ENCODE assay signal across 8 mouse cellular contexts in the genomic region with DNA sequence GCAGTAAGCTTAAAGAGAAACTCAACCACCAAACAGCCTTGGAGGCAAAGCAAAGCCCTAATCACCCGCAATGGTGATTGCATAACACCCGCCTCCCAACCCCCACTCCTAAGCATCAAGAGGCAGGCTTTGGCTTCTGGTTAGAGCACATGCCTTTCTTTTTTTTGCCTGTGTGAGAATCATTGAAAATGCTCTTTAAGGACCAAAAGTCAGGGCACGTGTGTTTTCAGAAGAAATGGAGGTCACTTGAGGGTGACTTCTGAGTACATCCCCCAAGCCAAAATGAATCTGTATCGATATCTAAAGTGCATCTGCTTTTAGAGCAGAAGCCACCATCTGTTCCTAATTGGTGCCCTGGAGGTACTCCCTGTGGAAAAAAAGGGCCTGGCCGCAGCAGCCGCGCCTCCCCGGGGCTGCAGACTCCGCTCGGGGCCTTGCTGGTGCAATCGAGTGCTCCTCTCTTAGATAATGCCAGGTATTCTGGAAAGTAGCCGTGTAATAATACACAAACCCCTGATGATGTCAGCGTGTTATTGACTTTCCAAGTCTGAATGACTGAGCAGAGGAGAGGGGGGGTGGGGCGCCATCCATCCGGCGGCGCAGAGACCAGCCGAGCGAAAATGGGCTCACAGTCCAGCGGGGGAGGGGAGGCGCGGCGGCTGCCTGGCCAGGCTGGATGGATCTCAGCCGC.
DNase-seq lines count a peak whose midpoint lies in the region; ATAC-seq and TF ChIP-seq lines count a peak whose summit lies in the region.

No protein-coding gene starts in this region.

- peak overlapping the region; percentile 29 for H3K9ac ChIP-seq in CH12.LX (ENCODE audit: insufficient read depth, low read depth)
- no peak overlapping the region for H3K9ac ChIP-seq in forebrain, embryonic 13.5 days
- peak overlapping the region; percentile 46; the same call in 1 of the 2 replicates for H3K9ac ChIP-seq in neural tube, embryonic 15.5 days (replicated peaks)

- TF ChIP-seq POLR2A in CH12.LX (IDR thresholded peaks at IDR 0.05; ENCODE audit: low read depth, low read length): peak; percentile 29

- in situ Hi-C loops in CH12.LX (cut with MboI; ENCODE audit: low pct_ligation_motif_present, low pct_unique_long_range_greater_than_20kb, low sequenced_read_pairs): loop anchor here (5.0 to 25.0 kb wide), 4 partner anchors 137 to 1273 kb away; no protein-coding TSS in a partner anchor

- ATAC-seq in forebrain, embryonic 13.5 days: peak; percentile 95
- peak; percentile 93 for ATAC-seq in neural tube, embryonic 15.5 days (ENCODE audit: low FRiP score)

- H3K27me3 ChIP-seq in CH12.LX (replicated peaks): no peaks in the 10 kb centered on the region
- H3K27me3 ChIP-seq in forebrain, embryonic 13.5 days: no peaks in the 10 kb centered on the region
- no peaks in the 10 kb centered on the region for H3K27me3 ChIP-seq in neural tube, embryonic 15.5 days (replicated peaks)

- dilution Hi-C loops in CH12.LX (cut with MboI; ENCODE audit: extremely low pct_ligation_motif_present, extremely low pct_unique_long_range_greater_than_20kb, low sequenced_read_pairs): no loop called here

- H3K79me2 ChIP-seq in CH12.LX (replicated peaks; ENCODE audit: control insufficient read depth, extremely low read depth, insufficient read depth, poor library complexity, severe bottlenecking): no peaks in the 10 kb centered on the region

- H3K4me2 ChIP-seq in CH12.LX (ENCODE audit: insufficient read depth, low read depth, poor library complexity, severe bottlenecking): peak overlapping the region; percentile 93
- peak overlapping the region; percentile 53 for H3K4me2 ChIP-seq in forebrain, embryonic 13.5 days
- peak overlapping the region; percentile 67 for H3K4me2 ChIP-seq in neural tube, embryonic 15.5 days

- H3K9me3 ChIP-seq in CH12.LX (replicated peaks; ENCODE audit: low read length): no peaks in the 10 kb centered on the region
- H3K9me3 ChIP-seq in forebrain, embryonic 13.5 days (replicated peaks): no peaks in the 10 kb centered on the region
- no peaks in the 10 kb centered on the region for H3K9me3 ChIP-seq in neural tube, embryonic 15.5 days (replicated peaks)

- under 1% methylated on average over 24 of the region's 24 CpGs for WGBS in forebrain, embryonic 13.5 days
- WGBS in neural tube, embryonic 15.5 days: 1% methylated on average over 24 of the region's 24 CpGs

- TF ChIP-seq CTCF in CH12.LX (conservative IDR thresholded peaks at IDR 0.05 in 1 of 2, IDR thresholded peaks at IDR 0.05 in 1 of 2; ENCODE audit: low read depth in 2 of 2, low read length in 2 of 2): no peak; a peak in 1 of 4 replicates

- peak; percentile 81 for TF ChIP-seq EP300 in CH12.LX (IDR thresholded peaks at IDR 0.05; ENCODE audit: low read length)

- peak; percentile 95 for DNase-seq in CH12.LX (ENCODE audit: extremely low read depth)
- DNase-seq in c-Kit-positive CD71-positive TER-119-negative erythroid progenitor cells, embryonic 14.5 days (ENCODE audit: low read depth): peak; percentile 69
- DNase-seq in heart, postnatal 14 days: peak; percentile 96 to 98
- DNase-seq in layer of hippocampus, adult 11-12 months (ENCODE audit: low spot score): peak; percentile 94
- DNase-seq in lung, adult 18-20 months: peak; percentile 90 to 94
- DNase-seq in testis, postnatal 14 days (ENCODE audit: low spot score): peak; percentile 79

- H3K36me3 ChIP-seq in CH12.LX (replicated peaks in 1 of 2; ENCODE audit: control insufficient read depth in 1 of 2, insufficient read depth in 1 of 2, low read length in 1 of 2): no peaks in the 10 kb centered on the region
- no peaks in the 10 kb centered on the region for H3K36me3 ChIP-seq in forebrain, embryonic 13.5 days (ENCODE audit: poor library complexity, severe bottlenecking)
- no peaks in the 10 kb centered on the region for H3K36me3 ChIP-seq in neural tube, embryonic 15.5 days

- TF ChIP-seq RAD21 in CH12.LX (IDR thresholded peaks at IDR 0.05; ENCODE audit: low read depth, low read length): peak; percentile 21

- peak overlapping the region; percentile 40 to 52 (median 48) for H3K4me3 ChIP-seq in CH12.LX (replicated peaks in 1 of 3; ENCODE audit: low read depth in 2 of 3, low read length in 2 of 3, poor library complexity in 1 of 3)
- peak overlapping the region; percentile 28 for H3K4me3 ChIP-seq in forebrain, embryonic 13.5 days
- H3K4me3 ChIP-seq in neural tube, embryonic 15.5 days (replicated peaks): peak overlapping the region; percentile 42

- peak overlapping the region; percentile 81 for H3K27ac ChIP-seq in CH12.LX (ENCODE audit: insufficient read depth, low read depth)
- peak overlapping the region; percentile 92 for H3K27ac ChIP-seq in forebrain, embryonic 13.5 days
- peak overlapping the region; percentile 93 for H3K27ac ChIP-seq in neural tube, embryonic 15.5 days (replicated peaks)

- intact Hi-C loops in heart, postnatal 14 days (cut with DNase I): loop anchor here (1.0 to 10.0 kb wide), 7 partner anchors 52 to 1278 kb away; a partner anchor contains a TSS

- H3K4me1 ChIP-seq in CH12.LX (ENCODE audit: control insufficient read depth in 1 of 2, insufficient read depth in 2 of 2): peaks cover 13 to 75% of the 10 kb centered on the region in 2 experiments
- H3K4me1 ChIP-seq in forebrain, embryonic 13.5 days: peaks cover 34% of the 10 kb centered on the region
- peaks cover 40% of the 10 kb centered on the region for H3K4me1 ChIP-seq in neural tube, embryonic 15.5 days

TF ChIP-seq in CH12.LX, 34 proteins besides CTCF, POLR2A, EP300 and RAD21:
- TF ChIP-seq BHLHE40 (IDR thresholded peaks at IDR 0.05; ENCODE audit: low read depth, low read length) (peak; percentile 72), NELFE (IDR thresholded peaks at IDR 0.05; ENCODE audit: low read depth, low read length) (no peak), PAX5 (IDR thresholded peaks at IDR 0.05; ENCODE audit: low read length) (no peak), NRF1 (IDR thresholded peaks at IDR 0.05; ENCODE audit: low read depth, low read length) (peak; percentile 24; the same call in 1 of the 2 replicates), MXI1 (IDR thresholded peaks at IDR 0.05; ENCODE audit: low read depth, low read length) (peak; percentile 99), ZNF384 (IDR thresholded peaks at IDR 0.05; ENCODE audit: low read depth, low read length) (no peak; the same call in 1 of the 2 replicates), ETS1 (conservative IDR thresholded peaks at IDR 0.05; ENCODE audit: low read depth, low read length) (peak; percentile 98), MYC (IDR thresholded peaks at IDR 0.05; ENCODE audit: low read depth, low read length) (peak; percentile 68), MAX (IDR thresholded peaks at IDR 0.05; ENCODE audit: low read length) (peak; percentile 71), HCFC1 (IDR thresholded peaks at IDR 0.05; ENCODE audit: low read depth, low read length) (peak; percentile 39; the same call in 1 of the 2 replicates), ZKSCAN1 (IDR thresholded peaks at IDR 0.05; ENCODE audit: borderline replicate concordance, low read depth, low read length) (peak; percentile 88), TBP (conservative IDR thresholded peaks at IDR 0.05; ENCODE audit: low read depth, low read length) (no peak), POLR2AphosphoS2 (IDR thresholded peaks at IDR 0.05; ENCODE audit: low read depth, low read length) (no peak), JUN (IDR thresholded peaks at IDR 0.05; ENCODE audit: insufficient read depth, low read depth, low read length) (peak; percentile 73), UBTF (IDR thresholded peaks at IDR 0.05; ENCODE audit: low read depth, low read length) (0 out of 2 replicates have a peak, but pooled peaks have one; percentile 71), GABPA (IDR thresholded peaks at IDR 0.05; ENCODE audit: insufficient replicate concordance, low read depth, low read length) (no peak; the same call in 1 of the 2 replicates), RCOR1 (conservative IDR thresholded peaks at IDR 0.05; ENCODE audit: low read depth, low read length) (no peak; the same call in 1 of the 2 replicates), SIN3A (IDR thresholded peaks at IDR 0.05; ENCODE audit: low read length) (peak; percentile 93), MAZ (IDR thresholded peaks at IDR 0.05; ENCODE audit: low read depth, low read length) (peak; percentile 86), TCF12 (IDR thresholded peaks at IDR 0.05; ENCODE audit: low read depth, low read length) (peak; percentile 88), USF2 (conservative IDR thresholded peaks at IDR 0.05; ENCODE audit: low read depth, low read length) (no peak), SMC3 (IDR thresholded peaks at IDR 0.05; ENCODE audit: low read depth, low read length) (peak; percentile 75), MEF2A (IDR thresholded peaks at IDR 0.05; ENCODE audit: borderline replicate concordance, low read depth, low read length) (peak; percentile 90), CHD2 (IDR thresholded peaks at IDR 0.05; ENCODE audit: low read length) (peak; percentile 98), MAFK (IDR thresholded peaks at IDR 0.05; ENCODE audit: insufficient replicate concordance, low read length) (peak; percentile 50; the same call in 1 of the 2 replicates), ZMIZ1 (IDR thresholded peaks at IDR 0.05; ENCODE audit: low read depth, low read length) (no peak), USF1 (IDR thresholded peaks at IDR 0.05; ENCODE audit: low read depth, low read length) (no peak), IRF4 (IDR thresholded peaks at IDR 0.05; ENCODE audit: low read depth, low read length) (peak; percentile 88), E2F4 (IDR thresholded peaks at IDR 0.05; ENCODE audit: insufficient replicate concordance, low read depth, low read length) (no peak), JUND (conservative IDR thresholded peaks at IDR 0.05; ENCODE audit: low read depth, low read length) (peak; percentile 30; the same call in 1 of the 2 replicates), CHD1 (IDR thresholded peaks at IDR 0.05; ENCODE audit: low read depth, low read length) (no peak), ZC3H11A (IDR thresholded peaks at IDR 0.05; ENCODE audit: low read depth, low read length) (no peak), ELF1 (IDR thresholded peaks at IDR 0.05; ENCODE audit: low read depth, low read length) (peak; percentile 40; the same call in 1 of the 2 replicates), KAT2A (IDR thresholded peaks at IDR 0.05; ENCODE audit: insufficient replicate concordance, low read length) (no peak)
TF ChIP-seq in CH12.LX: peak in this region for 20.

Comparison
In these comparisons a context has a peak if more than half of its experiments do, and no peak if none do; other contexts are left out.
1. Peak in every context shown above with its lines: DNase-seq, ATAC-seq, H3K4me3 ChIP-seq and H3K27ac ChIP-seq.